Mouse (Mus musculus) limb, embryonic 15.5 days (tissue): ENCODE results near the gene Pik3cd. TPM values are rescaled to one million over a fixed set of nuclear protein-coding genes. Genes with fewer than 3 reads are reported as not detected.
A peak's percentile ranks its signal among the peaks of the same experiment; 100 is the strongest.

Source experiments
- ATAC-seq: fragments of 200-750 bp; cut with Nextera tagmentation; 2 replicates; pipeline ENCODE4 v1.8.0; 2017; ENCODE audit warnings: low read depth, moderate TSS enrichment; ENCODE audit not compliant: insufficient number of reproducible peaks, low FRiP score, low TSS enrichment
- H3K27ac ChIP-seq: fragments of 300-500 bp; sonication (generic); 2 replicates; pipeline ENCODE4 v1.5.1; 2015; ENCODE audit warnings: moderate library complexity, mild to moderate bottlenecking, inconsistent platforms
- H3K27me3 ChIP-seq: fragments of 300-500 bp; sonication (generic); 2 replicates; pipeline ENCODE4 v1.6.1; 2015; ENCODE audit warnings: inconsistent platforms
- H3K36me3 ChIP-seq: fragments of 300-500 bp; sonication (generic); 2 replicates; pipeline ENCODE4 v1.6.1; 2015; ENCODE audit warnings: inconsistent platforms
- H3K4me1 ChIP-seq: fragments of 300-500 bp; sonication (generic); 2 replicates; pipeline ENCODE4 v1.6.1; 2015; ENCODE audit warnings: inconsistent platforms
- H3K4me2 ChIP-seq: fragments of 300-500 bp; sonication (generic); 2 replicates; pipeline ENCODE4 v1.6.1; 2015; ENCODE audit warnings: mild to moderate bottlenecking, inconsistent platforms
- H3K4me3 ChIP-seq: fragments of 300-500 bp; sonication (generic); 2 replicates; pipeline ENCODE4 v1.5.1; 2015; ENCODE audit warnings: mild to moderate bottlenecking, inconsistent platforms
- H3K9ac ChIP-seq: fragments of 300-500 bp; sonication (generic); 2 replicates; pipeline ENCODE4 v1.6.1; 2015; ENCODE audit warnings: inconsistent platforms
- H3K9me3 ChIP-seq: fragments of 300-500 bp; sonication (generic); 2 replicates; pipeline ENCODE4 v1.6.1; 2016; ENCODE audit warnings: inconsistent platforms
- WGBS: fragments of 180-500 bp; shearing (Covaris S2); methylation state at CpG from one replicate; pipeline ENCODE4 v1.1.7; 2015; 5-methylcytosine and 5-hydroxymethylcytosine counted together
- polyA plus RNA-seq: library from polyadenylated mRNA; unstranded; fragments of >200 nt; fragmentation: Nextera tagmentation; extraction: Ambion mirVana; gene quantifications from 2 replicates; pipeline ENCODE4 v1.2.1, GENCODE M21; 2015

The Pik3cd gene
- polyA plus RNA-seq, 1 experiment from 2014 or later, result 4.1 TPM

DNA sequence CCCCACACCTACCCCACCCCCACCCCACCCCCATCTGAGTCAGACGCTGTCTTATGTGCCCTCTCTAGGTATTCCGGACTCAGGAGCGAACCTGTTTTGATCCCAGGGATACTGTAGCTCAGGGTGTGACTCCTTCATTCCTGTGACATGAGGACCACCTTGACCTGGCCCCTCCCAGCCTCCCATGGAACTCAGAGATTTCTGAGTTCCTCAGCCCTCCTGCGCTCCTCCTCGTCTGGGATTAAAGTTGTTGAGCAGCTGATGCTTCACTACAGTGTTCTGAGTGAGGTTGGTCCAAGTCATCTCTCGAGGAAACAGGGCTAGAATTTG lies 94.1 kb downstream of the Pik3cd start:
- no peaks in the 10 kb centered on the region for H3K36me3 ChIP-seq
- H3K4me2 ChIP-seq, result no peak overlapping the region
- WGBS, result 72% methylated on average over 6 of the region's 6 CpGs
- peaks cover 34% of the 10 kb centered on the region for H3K4me1 ChIP-seq
- H3K9me3 ChIP-seq, result no peaks in the 10 kb centered on the region
- no peak overlapping the region for H3K4me3 ChIP-seq
- no peaks in the 10 kb centered on the region for H3K27me3 ChIP-seq
- H3K9ac ChIP-seq, result no peak overlapping the region
- ATAC-seq, result 0 out of 2 replicates have a peak, but pooled peaks have one; percentile 12
- peak overlapping the region; percentile 48; the same call in 1 of the 2 replicates for H3K27ac ChIP-seq

- H3K36me3 ChIP-seq, result no peaks in the 10 kb centered on the region
- H3K4me2 ChIP-seq, result no peak overlapping the region; the same call in 1 of the 2 replicates
- no peaks in the 10 kb centered on the region for H3K9me3 ChIP-seq
- 35% methylated on average over 20 of the region's 20 CpGs for WGBS
- ATAC-seq, result no peak
- no peaks in the 10 kb centered on the region for H3K27me3 ChIP-seq
- peak overlapping the region; percentile 43 for H3K27ac ChIP-seq
- H3K9ac ChIP-seq, result no peak overlapping the region
- no peak overlapping the region for H3K4me3 ChIP-seq
- H3K4me1 ChIP-seq, result peaks cover 34% of the 10 kb centered on the region
These were observed 94.6 kb downstream of the Pik3cd start for GRCm38 (mm10) chr4:149607591-149608308.

- Histone ChIP-seq H3K4me3 (no peak overlapping the region), H3K27me3 (no peaks in the 10 kb centered on the region), H3K9me3 (no peaks in the 10 kb centered on the region), H3K36me3 (no peaks in the 10 kb centered on the region), H3K9ac (no peak overlapping the region), H3K27ac (no peak overlapping the region), H3K4me1 (peaks cover 39% of the 10 kb centered on the region), H3K4me2 (no peak overlapping the region; the same call in 1 of the 2 replicates)
- no peak for ATAC-seq
- WGBS, result 53% methylated on average over 15 of the region's 15 CpGs
These were observed 95.5 kb downstream of the Pik3cd start for GRCm38 (mm10) chr4:149606766-149607358.

GRCm38 (mm10) chr4:149606056-149606455 lies 96.3 kb downstream of the Pik3cd start:
- Histone ChIP-seq H3K4me2 (no peak overlapping the region), H3K9ac (no peak overlapping the region), H3K27me3 (no peaks in the 10 kb centered on the region), H3K4me3 (no peak overlapping the region), H3K9me3 (no peaks in the 10 kb centered on the region), H3K27ac (no peak overlapping the region), H3K36me3 (no peaks in the 10 kb centered on the region), H3K4me1 (peaks cover 40% of the 10 kb centered on the region)
- 74% methylated on average over 18 of the region's 18 CpGs for whole genome bisulfite sequencing
- no peak for ATAC-seq

DNA sequence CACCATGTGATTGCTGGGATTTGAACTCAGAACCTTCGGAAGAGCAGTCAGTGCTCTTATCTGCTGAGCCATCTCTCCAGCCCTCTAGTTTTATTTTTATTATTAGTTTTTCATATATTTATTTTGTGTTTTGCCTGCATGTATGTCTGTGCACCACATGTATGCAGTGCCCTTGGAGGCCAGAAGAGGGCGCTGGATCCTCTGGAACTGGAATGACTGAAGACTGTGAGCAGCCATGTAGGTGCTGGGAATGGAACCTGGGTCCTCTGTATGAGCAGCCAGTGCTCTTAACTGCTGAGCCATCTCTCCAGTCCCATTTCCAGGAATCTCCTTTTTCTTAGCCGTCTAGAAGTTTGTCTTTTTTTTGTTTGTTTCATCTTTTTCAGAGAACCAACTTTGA lies 97.9 kb downstream of the Pik3cd start:
- Histone ChIP-seq H3K4me3 (no peak overlapping the region), H3K9me3 (no peaks in the 10 kb centered on the region), H3K36me3 (no peaks in the 10 kb centered on the region), H3K4me1 (peaks cover 39% of the 10 kb centered on the region), H3K4me2 (no peak overlapping the region), H3K27ac (no peak overlapping the region), H3K27me3 (no peaks in the 10 kb centered on the region), H3K9ac (no peak overlapping the region)
- ATAC-seq, result no peak
- 87% methylated on average over 3 of the region's 3 CpGs for WGBS

- Histone ChIP-seq H3K27me3 (no peaks in the 10 kb centered on the region), H3K4me3 (no peak overlapping the region), H3K9ac (no peak overlapping the region), H3K4me1 (peaks cover 32% of the 10 kb centered on the region), H3K36me3 (no peaks in the 10 kb centered on the region), H3K9me3 (no peaks in the 10 kb centered on the region), H3K27ac (no peak overlapping the region), H3K4me2 (no peak overlapping the region)
- 63% methylated on average over 1 of the region's 1 CpGs for WGBS
- no peak for ATAC-seq
These were observed 98.5 kb downstream of the Pik3cd start for GRCm38 (mm10) chr4:149603860-149604259.

DNA sequence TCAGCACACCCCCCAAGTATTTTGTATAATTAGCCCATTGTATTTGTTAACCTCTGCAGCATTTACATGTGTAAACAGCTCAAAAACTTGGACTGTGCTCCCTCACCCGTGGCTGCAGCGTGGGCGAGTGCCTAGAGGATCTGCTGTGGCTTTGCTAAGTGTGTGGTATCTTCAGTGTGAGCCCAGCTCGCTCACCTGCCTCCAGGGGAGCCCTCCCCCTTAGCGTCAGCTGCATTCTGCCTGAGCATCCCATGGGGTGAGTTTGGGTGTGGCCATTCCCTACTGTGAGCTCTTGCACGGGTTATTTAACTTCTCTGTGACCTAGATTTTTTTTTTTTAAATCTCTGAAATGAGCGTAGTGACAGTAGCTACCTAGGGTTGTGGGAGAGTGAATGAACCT lies 100.1 kb downstream of the Pik3cd start:
- WGBS, result 44% methylated on average over 7 of the region's 7 CpGs

GRCm38 (mm10) chr4:149601484-149601883 lies 100.9 kb downstream of the Pik3cd start:
- 21% methylated on average over 4 of the region's 4 CpGs for WGBS
- H3K9ac ChIP-seq, result no peak overlapping the region
- H3K4me2 ChIP-seq, result no peak overlapping the region
- H3K27ac ChIP-seq, result no peak overlapping the region
- no peaks in the 10 kb centered on the region for H3K36me3 ChIP-seq
- no peak for ATAC-seq
- no peaks in the 10 kb centered on the region for H3K27me3 ChIP-seq
- H3K4me3 ChIP-seq, result no peak overlapping the region
- peaks cover 9% of the 10 kb centered on the region for H3K4me1 ChIP-seq
- H3K9me3 ChIP-seq, result no peaks in the 10 kb centered on the region

More for the DNA sequence above, 100.1 kb downstream of the Pik3cd start:
- no peak overlapping the region for H3K27ac ChIP-seq
- no peak overlapping the region for H3K4me3 ChIP-seq
- peaks cover 16% of the 10 kb centered on the region for H3K4me1 ChIP-seq
- ATAC-seq, result no peak
- H3K9me3 ChIP-seq, result no peaks in the 10 kb centered on the region
- H3K4me2 ChIP-seq, result no peak overlapping the region
- no peaks in the 10 kb centered on the region for H3K27me3 ChIP-seq
- H3K36me3 ChIP-seq, result no peaks in the 10 kb centered on the region
- no peak overlapping the region for H3K9ac ChIP-seq

DNA sequence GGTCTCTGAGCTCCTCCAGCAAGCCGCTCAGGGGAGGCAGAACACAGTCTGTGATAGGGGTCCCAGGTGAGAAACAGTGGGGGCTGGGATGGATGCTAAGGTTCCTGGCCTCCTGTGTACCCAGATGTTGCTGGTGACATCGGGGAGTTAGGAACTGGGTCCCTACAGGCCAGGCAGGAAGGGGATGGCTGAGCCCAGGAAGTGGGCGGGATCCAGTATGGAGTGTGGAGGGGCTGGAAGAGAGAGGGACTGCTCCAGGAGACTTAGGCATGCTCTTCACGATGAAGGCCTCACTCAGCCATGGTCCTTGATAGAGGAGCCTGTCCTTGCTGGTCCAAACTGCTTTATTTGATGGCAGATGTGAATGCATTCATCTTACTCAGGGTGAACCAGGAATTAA lies 102.2 kb downstream of the Pik3cd start:
- no peak overlapping the region for H3K27ac ChIP-seq

DNA sequence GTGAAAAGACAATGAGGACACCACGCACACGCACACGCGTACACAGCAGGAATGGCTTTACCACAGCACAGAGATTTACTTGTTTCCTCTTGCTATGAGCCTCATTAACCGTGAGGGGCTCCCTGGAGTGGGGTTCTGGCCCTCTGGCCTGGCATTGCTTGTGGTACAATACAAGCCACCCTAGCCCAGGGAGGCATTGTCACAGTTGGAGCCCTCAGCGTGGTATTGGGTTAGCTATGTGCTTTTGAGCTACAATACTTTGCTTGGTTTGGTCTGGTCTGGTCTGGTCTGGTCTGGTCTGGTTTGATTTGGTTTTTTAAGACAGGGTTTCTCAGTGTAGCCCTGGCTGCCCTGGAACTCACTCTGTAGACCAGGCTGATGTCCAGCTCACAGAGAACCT lies 102.8 kb downstream of the Pik3cd start:
- Histone ChIP-seq H3K4me3 (no peak overlapping the region), H3K9ac (no peak overlapping the region), H3K4me1 (peaks cover 9% of the 10 kb centered on the region), H3K36me3 (no peaks in the 10 kb centered on the region), H3K4me2 (no peak overlapping the region), H3K9me3 (no peaks in the 10 kb centered on the region), H3K27ac (no peak overlapping the region), H3K27me3 (no peaks in the 10 kb centered on the region)
- ATAC-seq, result no peak
- 86% methylated on average over 6 of the region's 6 CpGs for WGBS

More for the DNA sequence above, 102.2 kb downstream of the Pik3cd start:
- Histone ChIP-seq H3K4me2 (no peak overlapping the region), H3K36me3 (no peaks in the 10 kb centered on the region), H3K9me3 (no peaks in the 10 kb centered on the region), H3K4me1 (peaks cover 9% of the 10 kb centered on the region), H3K27me3 (no peaks in the 10 kb centered on the region), H3K4me3 (no peak overlapping the region), H3K9ac (no peak overlapping the region)
- WGBS, result 90% methylated on average over 4 of the region's 4 CpGs
- no peak for ATAC-seq
